Mouse (Mus musculus): ENCODE data around the gene B4galt4. TPM values are rescaled to one million over a fixed set of nuclear protein-coding genes. Genes with fewer than 3 reads are reported as not detected.

The B4galt4 gene
- polyA plus RNA-seq, 1 experiment: not detected

GRCm38 (mm10) chr16:38760834-38761375 lies 18.8 kb downstream of the B4galt4 start:
- peaks cover 4% of the 10 kb centered on the region for H3K4me1 ChIP-seq (ENCODE audit: control insufficient read depth)
- H3K36me3 ChIP-seq (ENCODE audit: control insufficient read depth): no peaks in the 10 kb centered on the region
- no peaks in the 10 kb centered on the region for H3K9me3 ChIP-seq (ENCODE audit: control insufficient read depth, low read length)
- no peak overlapping the region for H3K4me3 ChIP-seq (replicated peaks)
- H3K27me3 ChIP-seq (ENCODE audit: control insufficient read depth): peaks cover 18% of the 10 kb centered on the region; the same call in 1 of the 2 replicates
- no peak for TF ChIP-seq GATA1 (IDR thresholded peaks at IDR 0.05; ENCODE audit: low read length)
- TF ChIP-seq TAL1 (IDR thresholded peaks at IDR 0.05; ENCODE audit: low read length): no peak

- H3K36me3 ChIP-seq (ENCODE audit: control insufficient read depth): no peaks in the 10 kb centered on the region
- H3K27me3 ChIP-seq (ENCODE audit: control insufficient read depth): peaks cover 18% of the 10 kb centered on the region; the same call in 1 of the 2 replicates
- no peak overlapping the region for H3K4me3 ChIP-seq (replicated peaks)
- TF ChIP-seq TAL1 (IDR thresholded peaks at IDR 0.05; ENCODE audit: low read length) (no peak), GATA1 (IDR thresholded peaks at IDR 0.05; ENCODE audit: low read length) (no peak)
- no peaks in the 10 kb centered on the region for H3K9me3 ChIP-seq (ENCODE audit: control insufficient read depth, low read length)
- no peaks in the 10 kb centered on the region; the same call in 1 of the 2 replicates for H3K4me1 ChIP-seq (ENCODE audit: control insufficient read depth)
Observed at GRCm38 (mm10) chr16:38761972-38762371, 19.9 kb downstream of the B4galt4 start.

DNA sequence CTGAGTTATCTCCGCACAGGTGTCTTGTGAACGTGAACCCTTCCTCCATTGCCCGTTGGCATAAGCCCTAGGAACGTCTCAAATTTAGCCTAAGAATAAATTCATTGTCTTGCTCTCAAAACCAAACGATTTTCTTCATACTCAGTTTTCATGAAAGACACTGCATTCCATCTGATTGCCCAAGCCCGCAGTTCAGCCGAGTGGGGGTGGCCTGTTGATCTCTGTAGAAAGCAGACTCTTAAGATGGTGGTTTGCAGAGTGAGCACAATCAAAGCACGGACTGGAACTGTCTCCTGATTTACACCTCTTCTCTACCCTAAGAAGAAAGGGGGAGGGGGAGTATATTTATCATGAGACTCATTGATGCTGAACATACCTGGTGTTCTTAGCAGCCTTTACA lies 20.3 kb downstream of the B4galt4 start:
- peaks cover 16% of the 10 kb centered on the region; the same call in 1 of the 2 replicates for H3K27me3 ChIP-seq (ENCODE audit: control insufficient read depth)
- no peaks in the 10 kb centered on the region for H3K4me1 ChIP-seq (ENCODE audit: control insufficient read depth)
- H3K36me3 ChIP-seq (ENCODE audit: control insufficient read depth): no peaks in the 10 kb centered on the region

DNA sequence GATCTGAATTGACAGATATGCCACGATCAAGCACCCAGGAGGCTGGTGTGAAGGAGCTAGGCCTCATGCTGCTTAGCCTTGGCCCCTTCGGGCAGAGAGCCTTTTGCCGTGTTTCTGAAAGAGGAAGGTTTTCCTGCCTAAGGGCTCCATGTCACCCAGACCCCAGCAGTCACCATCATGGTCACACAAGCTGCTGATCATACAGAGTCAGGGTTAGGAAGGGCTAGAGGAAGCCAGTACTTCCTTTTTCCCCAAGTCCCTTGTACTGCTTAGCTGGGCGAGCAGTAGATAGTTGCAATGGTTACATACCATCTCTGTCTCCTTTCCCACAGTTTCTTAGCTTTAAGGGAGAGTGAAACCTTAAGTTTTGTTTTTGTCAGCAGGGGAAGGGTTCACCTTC lies 21.4 kb downstream of the B4galt4 start:
- TF ChIP-seq TAL1 (IDR thresholded peaks at IDR 0.05; ENCODE audit: low read length) (no peak), GATA1 (IDR thresholded peaks at IDR 0.05; ENCODE audit: low read length) (no peak)
- Histone ChIP-seq H3K4me3 (replicated peaks) (no peak overlapping the region), H3K9me3 (ENCODE audit: control insufficient read depth, low read length) (no peaks in the 10 kb centered on the region), H3K27me3 (ENCODE audit: control insufficient read depth) (peaks cover 8% of the 10 kb centered on the region; the same call in 1 of the 2 replicates), H3K36me3 (ENCODE audit: control insufficient read depth) (no peaks in the 10 kb centered on the region), H3K4me1 (ENCODE audit: control insufficient read depth) (no peaks in the 10 kb centered on the region)

More for the DNA sequence above, 20.3 kb downstream of the B4galt4 start:
- TF ChIP-seq TAL1 (IDR thresholded peaks at IDR 0.05; ENCODE audit: low read length) (no peak), GATA1 (IDR thresholded peaks at IDR 0.05; ENCODE audit: low read length) (no peak)
- Histone ChIP-seq H3K4me3 (replicated peaks) (no peak overlapping the region), H3K9me3 (ENCODE audit: control insufficient read depth, low read length) (no peaks in the 10 kb centered on the region)

DNA sequence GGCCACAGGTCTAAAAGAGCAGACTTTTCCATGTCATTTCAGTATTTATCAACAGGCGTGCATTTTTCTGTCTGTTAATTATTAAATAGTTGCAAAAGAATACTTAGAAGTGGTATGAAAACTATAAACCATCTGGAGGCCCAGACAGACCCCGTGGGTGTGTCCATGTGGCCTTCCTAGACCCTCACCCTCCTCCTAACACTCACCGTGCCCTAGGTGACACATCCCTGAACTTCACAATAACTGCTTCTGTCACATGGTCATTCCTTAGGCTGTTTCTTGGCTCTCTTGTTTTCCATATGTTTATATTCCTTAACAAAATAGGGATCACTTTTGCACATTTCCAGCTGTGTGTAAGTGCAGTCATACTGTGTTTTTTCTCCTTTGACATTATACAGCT lies 24.6 kb downstream of the B4galt4 start:
- Histone ChIP-seq H3K4me1 (ENCODE audit: control insufficient read depth) (no peaks in the 10 kb centered on the region), H3K36me3 (ENCODE audit: control insufficient read depth) (no peaks in the 10 kb centered on the region), H3K4me3 (replicated peaks) (no peak overlapping the region), H3K27me3 (ENCODE audit: control insufficient read depth) (peaks cover 5% of the 10 kb centered on the region), H3K9me3 (ENCODE audit: control insufficient read depth, low read length) (no peaks in the 10 kb centered on the region)
- no peak for TF ChIP-seq GATA1 (IDR thresholded peaks at IDR 0.05; ENCODE audit: low read length)
- TF ChIP-seq TAL1 (IDR thresholded peaks at IDR 0.05; ENCODE audit: low read length): no peak

GRCm38 (mm10) chr16:38767761-38768160 lies 25.7 kb downstream of the B4galt4 start:
- peaks cover 16% of the 10 kb centered on the region for H3K27me3 ChIP-seq (ENCODE audit: control insufficient read depth)
- no peaks in the 10 kb centered on the region for H3K4me1 ChIP-seq (ENCODE audit: control insufficient read depth)
- TF ChIP-seq GATA1 (IDR thresholded peaks at IDR 0.05; ENCODE audit: low read length) (no peak), TAL1 (IDR thresholded peaks at IDR 0.05; ENCODE audit: low read length) (no peak)
- no peaks in the 10 kb centered on the region for H3K36me3 ChIP-seq (ENCODE audit: control insufficient read depth)
- H3K9me3 ChIP-seq (ENCODE audit: control insufficient read depth, low read length): no peaks in the 10 kb centered on the region
- H3K4me3 ChIP-seq (replicated peaks): no peak overlapping the region

GRCm38 (mm10) chr16:38768386-38768785 lies 26.3 kb downstream of the B4galt4 start:
- no peaks in the 10 kb centered on the region for H3K9me3 ChIP-seq (ENCODE audit: control insufficient read depth, low read length)
- H3K27me3 ChIP-seq (ENCODE audit: control insufficient read depth): peaks cover 22% of the 10 kb centered on the region
- no peak for TF ChIP-seq GATA1 (IDR thresholded peaks at IDR 0.05; ENCODE audit: low read length)
- no peak for TF ChIP-seq TAL1 (IDR thresholded peaks at IDR 0.05; ENCODE audit: low read length)
- H3K36me3 ChIP-seq (ENCODE audit: control insufficient read depth): no peaks in the 10 kb centered on the region
- no peak overlapping the region for H3K4me3 ChIP-seq (replicated peaks)
- H3K4me1 ChIP-seq (ENCODE audit: control insufficient read depth): no peaks in the 10 kb centered on the region

- Histone ChIP-seq H3K27me3 (ENCODE audit: control insufficient read depth) (peaks cover 23% of the 10 kb centered on the region), H3K36me3 (ENCODE audit: control insufficient read depth) (no peaks in the 10 kb centered on the region), H3K4me3 (replicated peaks) (no peak overlapping the region), H3K4me1 (ENCODE audit: control insufficient read depth) (no peaks in the 10 kb centered on the region), H3K9me3 (ENCODE audit: control insufficient read depth, low read length) (no peaks in the 10 kb centered on the region)
- TF ChIP-seq TAL1 (IDR thresholded peaks at IDR 0.05; ENCODE audit: low read length) (no peak), GATA1 (IDR thresholded peaks at IDR 0.05; ENCODE audit: low read length) (no peak)
Observed at GRCm38 (mm10) chr16:38769529-38769928, 27.5 kb downstream of the B4galt4 start.

DNA sequence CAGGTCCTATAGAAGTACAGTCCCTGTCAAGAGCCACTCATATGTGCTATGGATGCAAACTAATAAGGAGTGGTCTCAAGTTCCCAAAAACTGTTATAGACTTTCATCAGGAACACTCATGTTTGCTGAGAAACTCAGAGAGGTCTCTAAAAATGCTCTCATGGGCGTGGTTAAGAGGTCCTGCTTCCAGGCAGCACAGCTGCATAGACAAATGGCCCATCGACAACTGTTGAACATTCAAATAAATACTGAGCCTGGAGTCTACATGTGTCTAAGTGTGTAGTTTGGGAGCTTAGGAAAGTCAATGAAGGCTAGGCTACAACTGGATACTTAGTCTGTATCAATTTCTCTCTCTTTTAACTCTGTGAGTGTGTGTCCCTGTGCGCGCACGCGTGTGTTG lies 29.1 kb downstream of the B4galt4 start:
- Histone ChIP-seq H3K36me3 (ENCODE audit: control insufficient read depth) (no peaks in the 10 kb centered on the region), H3K27me3 (ENCODE audit: control insufficient read depth) (peaks cover 25% of the 10 kb centered on the region), H3K4me3 (replicated peaks) (no peak overlapping the region), H3K4me1 (ENCODE audit: control insufficient read depth) (no peaks in the 10 kb centered on the region), H3K9me3 (ENCODE audit: control insufficient read depth, low read length) (no peaks in the 10 kb centered on the region)
- no peak for TF ChIP-seq TAL1 (IDR thresholded peaks at IDR 0.05; ENCODE audit: low read length)
- TF ChIP-seq GATA1 (IDR thresholded peaks at IDR 0.05; ENCODE audit: low read length): no peak
